Mouse (Mus musculus) heart, adult 2 months (tissue): ENCODE measurements at regions not wholly inside any gene's neighbourhood (a gene's known extent, or its start where the extent isn't known, plus 50 kb on each side); places are given as distances from the start of the nearest gene placed in this dataset.

ENCODE experiments used
- CTCF ChIP-seq: fragments of 200-600 bp; IDR thresholded peaks from 2 replicates; pipeline ENCODE4 v1.8.1; 2022; ENCODE audit warnings: antibody characterized with exemption, mild to moderate bottlenecking, moderate library complexity
- EP300 ChIP-seq: fragments of 200-500 bp; IDR thresholded peaks from 2 replicates; pipeline ENCODE4 v1.6.1; 2011; ENCODE audit warnings: low read depth, low read length, control low read depth; ENCODE audit not compliant: insufficient read depth
- POLR2A ChIP-seq: fragments of 200-500 bp; IDR thresholded peaks from 2 replicates; pipeline ENCODE4 v1.6.1; 2011; ENCODE audit warnings: mild to moderate bottlenecking, low read depth, low read length, control low read depth; ENCODE audit not compliant: insufficient read depth

- TF ChIP-seq EP300 (no peak), CTCF (no peak), POLR2A (no peak)
Observed at GRCm38 (mm10) chr5:142346454-142346853, 54.8 kb upstream of the Foxk1 start.
